Mouse (Mus musculus): ENCODE data around the gene Pisd. TPM values are rescaled to one million over a fixed set of nuclear protein-coding genes. Genes with fewer than 3 reads are reported as not detected.

The Pisd gene
- 72.1 and 88.6 TPM in 2 replicates for polyA plus RNA-seq (2021; fragmentation: Nextera tagmentation)
- long read RNA-seq, experiment 1, transcript Pisd-207 (7 exons, 2,084 nt), result minor isoform, 23 of 408 reads
- long read RNA-seq, experiment 1, transcript Pisd-201 (8 exons, 2,183 nt), result major isoform, 257 of 408 reads
- long read RNA-seq, experiment 1, partial matches to known transcripts, result 54 of 408 reads
- long read RNA-seq, experiment 1, other reads (novel, unspliced or antisense), result 73 of 408 reads
- long read RNA-seq, experiment 2, transcript Pisd-201 (8 exons, 2,183 nt), result major isoform, 59 of 89 reads
- long read RNA-seq, experiment 2, partial matches to known transcripts, result 20 of 89 reads
- long read RNA-seq, experiment 2, other reads (novel, unspliced or antisense), result 7 of 89 reads

DNA sequence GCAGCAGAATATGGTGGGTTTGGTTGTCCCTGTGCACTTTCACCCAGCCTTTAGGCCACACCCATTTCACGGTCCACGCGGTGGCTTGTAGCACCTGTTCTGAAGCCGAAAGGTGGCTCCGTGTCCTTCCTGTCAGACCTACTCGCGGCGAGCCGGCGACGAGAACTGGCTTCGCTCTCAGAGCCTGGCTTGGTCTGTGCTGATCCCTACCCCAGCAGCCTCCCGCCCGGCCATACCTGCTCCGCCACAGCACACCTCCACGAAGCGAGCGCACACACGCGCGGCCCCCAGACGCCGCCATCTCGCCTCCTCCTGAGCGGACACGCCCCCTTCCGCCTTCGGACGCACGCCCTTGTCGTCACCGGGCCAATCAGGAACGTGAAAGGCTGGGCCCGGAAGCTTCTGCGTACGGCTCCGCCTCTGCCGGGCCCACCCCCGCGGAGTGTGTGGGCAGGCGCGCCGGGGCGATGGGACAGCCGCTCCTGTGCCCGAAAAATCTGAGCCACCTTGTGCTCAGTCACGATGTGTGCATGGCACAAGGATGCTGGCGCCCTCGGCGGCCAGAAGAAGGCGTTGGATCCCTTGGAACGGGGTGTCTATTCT lies at the start of gene Pisd:
Gene Pisd, minus strand, starts transcription at position 334 of the 603 bp plus-strand sequence.

DNA sequence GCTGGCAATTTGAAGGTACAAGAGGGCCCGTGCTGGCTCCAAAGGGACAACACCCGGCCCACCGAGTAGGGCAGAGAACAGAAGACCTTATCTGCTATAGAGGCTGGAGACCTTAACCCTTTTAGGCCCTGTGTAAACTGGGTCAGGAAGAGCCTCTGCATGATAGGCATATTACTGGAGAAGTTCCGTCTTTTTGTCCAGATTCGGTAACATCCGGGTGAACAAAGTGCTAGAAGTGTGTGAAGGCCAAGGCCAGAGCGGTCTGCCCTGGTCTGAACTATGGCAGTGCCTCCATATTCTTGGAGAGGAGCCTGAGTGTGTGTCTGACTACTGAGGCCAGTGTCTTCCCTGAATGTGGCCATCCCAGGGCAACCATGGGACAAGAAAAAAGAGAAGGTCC lies 41.6 kb upstream of the Pisd start, which contains the start of gene Gm20671:
Gene Gm20671, minus strand, starts transcription at position 101 of the 400 bp plus-strand sequence.

Other genes with a start within 250 kb of the Pisd start
- 4.2 and 4.4 TPM in 2 replicates for gene Yes1, start 174.5 kb downstream of the Pisd start, polyA plus RNA-seq (2021; fragmentation: Nextera tagmentation)
- gene Gm20671, start 41.5 kb upstream of the Pisd start, polyA plus RNA-seq (2021; fragmentation: Nextera tagmentation), result not detected in 2 replicates
- 9.5 and 10.4 TPM in 2 replicates for gene Prr14l, start 68.6 kb upstream of the Pisd start, polyA plus RNA-seq (2021; fragmentation: Nextera tagmentation)
- gene Depdc5, start 78.1 kb upstream of the Pisd start, polyA plus RNA-seq (2021; fragmentation: Nextera tagmentation), result 14.5 and 18.2 TPM in 2 replicates
- 713 and 1,110 TPM in 2 replicates for gene Ywhah, start 233.2 kb upstream of the Pisd start, polyA plus RNA-seq (2021; fragmentation: Nextera tagmentation)